Mouse (Mus musculus) thymus, postnatal 4 days (tissue): ENCODE results near the gene Slc22a23.

ENCODE experiments used
- DNase-seq: peaks from one replicate; pipeline ENCODE4 v3.0.0; 2021

The Slc22a23 gene

DNA sequence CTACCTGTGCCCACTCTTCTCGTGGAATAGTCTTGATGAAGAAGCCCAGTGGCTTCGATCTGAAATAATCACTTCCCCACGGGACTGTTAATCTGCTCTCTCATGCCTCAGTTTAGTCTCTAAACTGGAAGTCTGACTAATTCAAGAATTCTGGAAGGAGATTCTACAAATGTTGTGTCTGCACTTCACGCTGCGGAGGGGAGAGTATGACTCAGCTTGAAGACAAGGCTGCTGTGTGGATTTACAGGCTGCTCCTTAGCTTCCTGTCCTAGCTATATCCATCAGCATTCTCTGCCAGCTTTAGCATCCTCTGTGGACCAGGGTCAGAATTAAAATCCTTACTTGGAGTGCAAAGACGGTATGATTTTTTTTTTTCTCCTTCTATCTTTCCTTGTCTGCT lies 112.0 kb downstream of the Slc22a23 start:
- DNase-seq = no peak

- DNase-seq = no peak
These were observed 116.1 kb downstream of the Slc22a23 start for GRCm38 (mm10) chr13:34228905-34229304.

GRCm38 (mm10) chr13:34227720-34228661 lies 117.0 kb downstream of the Slc22a23 start:
- no peak for DNase-seq

- no peak for DNase-seq
These were observed 118.0 kb downstream of the Slc22a23 start for GRCm38 (mm10) chr13:34226940-34227339.

DNA sequence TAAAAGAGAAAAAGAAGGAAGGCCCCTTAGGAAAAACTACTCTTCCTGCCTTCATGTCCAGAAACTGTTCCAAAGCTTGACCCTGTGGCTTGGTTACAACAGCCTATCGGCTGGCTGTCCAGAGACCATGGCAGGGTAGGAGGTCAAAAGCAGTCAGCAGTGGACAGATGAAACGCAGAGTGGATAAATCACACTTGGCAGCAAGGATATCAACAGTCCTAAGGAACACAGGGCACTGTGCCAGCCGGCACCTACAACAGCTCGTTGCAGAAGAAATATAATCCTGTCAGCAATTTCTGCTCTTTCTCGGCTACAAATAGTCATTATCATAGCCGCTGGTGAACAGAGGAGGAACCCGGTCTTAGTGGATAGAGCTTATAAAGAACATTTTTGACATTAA lies 122.0 kb downstream of the Slc22a23 start:
- DNase-seq = no peak

DNA sequence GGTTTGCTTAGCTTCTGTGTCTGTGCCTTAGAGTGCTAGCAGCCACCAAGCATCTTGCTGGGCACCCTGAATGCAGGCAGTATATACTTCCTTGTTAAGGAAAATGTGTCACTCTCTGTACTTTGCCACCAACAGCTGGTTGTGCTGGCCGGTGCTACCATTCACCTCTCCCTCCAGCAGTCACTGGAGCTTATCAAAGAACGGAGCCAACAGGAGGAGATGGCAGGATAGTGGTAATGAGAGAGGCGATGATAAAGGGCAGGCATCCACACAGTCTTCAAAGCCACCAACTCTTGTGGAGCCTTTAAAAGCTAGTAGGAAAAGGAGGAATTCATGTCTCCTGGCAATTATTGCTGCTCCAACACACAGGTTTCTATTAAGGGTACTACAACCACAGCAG lies 125.3 kb downstream of the Slc22a23 start:
- DNase-seq = no peak

DNA sequence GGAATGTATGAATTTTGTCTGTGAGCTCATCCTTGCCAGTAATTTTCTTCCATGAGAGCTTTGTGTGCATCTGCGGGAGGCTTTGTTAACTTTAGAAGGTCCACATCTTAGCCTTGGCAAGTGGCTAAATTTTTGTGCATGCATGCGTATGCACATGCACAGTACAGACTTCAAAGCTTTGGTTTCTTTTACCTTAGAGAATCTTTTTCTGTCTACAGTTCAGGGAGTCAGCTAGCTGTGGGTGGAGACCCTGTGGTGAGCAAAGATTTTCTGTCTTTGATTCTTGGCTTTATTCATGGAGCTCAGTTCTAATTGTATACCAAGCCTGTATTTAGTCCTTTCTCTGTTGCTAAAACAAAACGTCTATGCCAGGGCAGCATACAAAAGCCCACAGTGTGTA lies 126.2 kb downstream of the Slc22a23 start:
- no peak for DNase-seq

DNA sequence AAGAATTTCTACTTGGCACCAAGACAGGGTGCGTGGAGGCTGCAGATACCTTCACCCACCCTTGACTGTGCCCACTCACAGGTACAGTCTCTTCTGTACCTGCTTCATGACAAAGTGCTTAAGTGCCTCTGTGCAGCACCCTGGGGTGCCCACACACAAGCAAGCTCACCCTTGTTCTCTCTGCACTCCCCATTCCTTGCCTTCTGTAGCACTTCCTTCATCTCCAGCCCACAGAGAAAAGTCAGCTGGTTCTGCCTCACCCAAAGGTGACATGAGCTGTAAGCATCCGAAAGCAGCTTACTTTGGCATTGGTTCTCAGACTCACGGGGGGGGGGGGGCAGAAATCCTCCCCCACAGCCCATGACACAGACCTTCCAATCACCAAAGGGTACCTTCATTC lies 130.1 kb downstream of the Slc22a23 start:
- no peak for DNase-seq

- DNase-seq = no peak
These were observed 132.2 kb downstream of the Slc22a23 start for GRCm38 (mm10) chr13:34212735-34213212.

GRCm38 (mm10) chr13:34211261-34211775 lies 133.7 kb downstream of the Slc22a23 start:
- no peak for DNase-seq

- DNase-seq = no peak
These were observed 137.1 kb downstream of the Slc22a23 start for GRCm38 (mm10) chr13:34207714-34208470.

- DNase-seq = no peak
These were observed 139.8 kb downstream of the Slc22a23 start for GRCm38 (mm10) chr13:34205216-34205615.

- DNase-seq = no peak
These were observed 149.3 kb downstream of the Slc22a23 start for GRCm38 (mm10) chr13:34195676-34196075.

DNA sequence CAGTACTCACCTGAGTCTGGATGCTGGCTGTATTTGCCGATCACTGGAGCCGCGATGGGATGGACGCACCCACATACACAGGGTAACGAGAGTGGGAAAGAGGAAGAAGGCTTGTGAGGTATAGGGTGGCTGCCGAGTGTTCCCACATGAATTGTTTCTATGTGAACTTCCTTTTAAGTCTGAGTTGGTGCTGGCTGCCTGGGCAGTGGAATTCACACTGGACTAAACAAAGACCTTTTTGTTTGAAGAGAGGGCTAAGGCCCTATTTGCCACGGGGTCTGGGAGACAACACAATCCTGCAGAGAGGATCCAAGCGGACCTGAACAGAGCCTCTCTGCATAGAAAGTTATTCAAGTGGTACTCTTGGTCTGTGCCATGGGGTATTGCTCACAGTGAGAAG lies 151.6 kb downstream of the Slc22a23 start:
- DNase-seq = no peak

GRCm38 (mm10) chr13:34192414-34193191 lies 152.4 kb downstream of the Slc22a23 start:
- no peak for DNase-seq

DNA sequence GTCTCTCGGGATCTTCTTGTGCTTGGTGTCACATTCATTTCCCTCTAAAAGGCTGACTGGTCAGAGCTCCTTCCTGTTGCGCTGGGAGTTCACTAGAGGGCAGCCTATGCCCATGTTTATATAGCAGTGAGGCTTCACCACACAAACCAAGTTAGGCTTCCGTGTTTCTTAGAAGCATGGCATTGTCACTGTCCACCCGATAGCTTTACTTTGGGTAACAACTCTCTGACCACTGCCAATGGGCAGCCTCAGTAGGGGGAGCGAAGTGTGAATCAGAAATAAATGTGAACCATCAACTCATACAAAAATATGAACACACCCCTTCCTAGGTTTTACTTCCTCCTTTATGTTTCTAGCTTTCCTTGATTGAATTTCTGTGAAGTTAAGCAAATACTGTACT lies 157.4 kb downstream of the Slc22a23 start:
- peak; percentile 61 for DNase-seq

DNA sequence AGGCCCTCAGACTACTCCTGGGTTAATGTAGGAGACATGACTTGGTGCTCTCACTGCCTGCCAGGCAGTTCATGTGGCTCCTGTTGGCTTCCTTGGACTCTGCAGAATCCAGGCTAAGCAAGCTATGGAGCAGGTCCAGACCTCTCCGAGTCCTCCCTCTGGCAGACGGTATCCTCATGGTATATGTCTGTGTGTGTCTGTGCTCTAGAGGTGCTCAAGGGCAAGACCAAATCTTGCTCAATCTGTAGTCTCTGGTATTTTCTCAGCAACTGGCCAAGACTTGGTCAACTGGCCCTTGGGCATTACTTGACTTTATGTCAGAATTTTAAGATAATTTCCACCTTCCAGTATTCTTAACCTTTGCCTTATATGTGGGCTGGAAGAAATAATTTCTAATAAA lies 159.6 kb downstream of the Slc22a23 start:
- DNase-seq = no peak

- no peak for DNase-seq
These were observed 163.4 kb downstream of the Slc22a23 start for GRCm38 (mm10) chr13:34181624-34182023.

GRCm38 (mm10) chr13:34174025-34174424 lies 171.0 kb downstream of the Slc22a23 start:
- no peak for DNase-seq

GRCm38 (mm10) chr13:34163304-34163975 lies 181.5 kb downstream of the Slc22a23 start:
- no peak for DNase-seq

- peak; percentile 98 for DNase-seq
These were observed 182.3 kb downstream of the Slc22a23 start, which contains the start of gene Psmg4 for GRCm38 (mm10) chr13:34162491-34163303. Gene Psmg4 (plus strand): TSS chr13:34162964.
